In the genomic region with DNA sequence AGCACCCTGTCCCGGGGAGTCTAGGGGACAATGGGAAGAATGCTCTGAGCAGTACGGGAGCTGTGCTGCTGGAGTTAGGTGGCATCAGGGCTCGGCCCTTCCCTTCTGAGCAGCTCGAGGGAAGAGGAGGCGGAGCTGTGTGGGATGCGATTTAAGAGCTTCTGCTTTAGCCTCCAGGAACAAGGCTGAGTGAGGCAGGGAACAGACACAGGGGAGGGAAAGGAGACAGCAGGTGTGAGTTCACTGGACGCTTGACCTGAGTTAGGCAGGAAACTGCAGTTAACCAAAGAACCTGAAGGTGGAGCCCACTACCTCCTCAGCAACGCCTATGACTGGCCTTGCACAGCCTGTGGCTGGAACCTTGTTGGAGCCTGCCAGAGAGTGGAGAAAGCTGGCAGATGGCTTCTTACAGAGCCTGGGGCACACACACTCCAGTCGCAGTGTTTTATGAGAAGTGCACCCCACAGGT, we compare ENCODE assay signal across 8 mouse cellular contexts. TPM values are rescaled to one million over a fixed set of nuclear protein-coding genes. Genes with fewer than 3 reads are reported as not detected.
DNase-seq lines count a peak whose midpoint lies in the region; ATAC-seq and TF ChIP-seq lines count a peak whose summit lies in the region.

No protein-coding gene starts in this region.

- H3K27ac ChIP-seq in embryonic facial prominence, embryonic 14.5 days (replicated peaks; ENCODE audit: low read depth, low read length): no peak overlapping the region
- no peak overlapping the region for H3K27ac ChIP-seq in heart, embryonic 16.5 days (ENCODE audit: low read length)
- no peak overlapping the region for H3K27ac ChIP-seq in liver, embryonic 14.5 days
- no peak overlapping the region for H3K27ac ChIP-seq in neural tube, embryonic 12.5 days
- H3K27ac ChIP-seq in stomach, embryonic 15.5 days: no peak overlapping the region

- H3K4me2 ChIP-seq in embryonic facial prominence, embryonic 14.5 days (ENCODE audit: low read depth, low read length): no peak overlapping the region
- H3K4me2 ChIP-seq in heart, embryonic 16.5 days (ENCODE audit: low read depth, low read length): no peak overlapping the region
- H3K4me2 ChIP-seq in liver, embryonic 14.5 days (ENCODE audit: low read depth): no peak overlapping the region
- peak overlapping the region; percentile 21; the same call in 1 of the 2 replicates for H3K4me2 ChIP-seq in neural tube, embryonic 12.5 days (replicated peaks)
- no peak overlapping the region for H3K4me2 ChIP-seq in stomach, embryonic 15.5 days

- no peak for TF ChIP-seq EP300 in liver, embryonic 14.5 days (IDR thresholded peaks at IDR 0.05; ENCODE audit: low read depth)

- H3K4me3 ChIP-seq in embryonic facial prominence, embryonic 14.5 days (ENCODE audit: low read depth, low read length): no peak overlapping the region
- no peak overlapping the region for H3K4me3 ChIP-seq in heart, embryonic 16.5 days (ENCODE audit: low read length)
- H3K4me3 ChIP-seq in liver, embryonic 14.5 days (ENCODE audit: insufficient read depth in 1 of 2, low read depth in 2 of 2, low read length in 2 of 2): no peak overlapping the region
- H3K4me3 ChIP-seq in neural tube, embryonic 12.5 days: no peak overlapping the region
- H3K4me3 ChIP-seq in stomach, embryonic 15.5 days (replicated peaks): no peak overlapping the region

- peak; percentile 82 for TF ChIP-seq CTCF in liver, embryonic 14.5 days (IDR thresholded peaks at IDR 0.05; ENCODE audit: low read depth)

- H3K27me3 ChIP-seq in embryonic facial prominence, embryonic 14.5 days (replicated peaks; ENCODE audit: control insufficient read depth, insufficient read depth, low read length): no peaks in the 10 kb centered on the region
- no peaks in the 10 kb centered on the region for H3K27me3 ChIP-seq in heart, embryonic 16.5 days (ENCODE audit: control insufficient read depth, insufficient read depth, low read length)
- H3K27me3 ChIP-seq in liver, embryonic 14.5 days (ENCODE audit: control insufficient read depth, insufficient read depth, low read length): no peaks in the 10 kb centered on the region
- H3K27me3 ChIP-seq in neural tube, embryonic 12.5 days (replicated peaks): no peaks in the 10 kb centered on the region
- H3K27me3 ChIP-seq in stomach, embryonic 15.5 days (replicated peaks): no peaks in the 10 kb centered on the region

- 13% methylated on average over 8 of the region's 9 CpGs for WGBS in embryonic facial prominence, embryonic 14.5 days
- WGBS in heart, embryonic 16.5 days: 12% methylated on average over 9 of the region's 9 CpGs
- WGBS in liver, embryonic 14.5 days (ENCODE audit: insufficient replicate concordance): 13% methylated on average over 9 of the region's 9 CpGs
- 11% methylated on average over 9 of the region's 9 CpGs for WGBS in neural tube, embryonic 12.5 days
- 17% methylated on average over 9 of the region's 9 CpGs for WGBS in stomach, embryonic 15.5 days

- no peaks in the 10 kb centered on the region for H3K4me1 ChIP-seq in embryonic facial prominence, embryonic 14.5 days (ENCODE audit: control insufficient read depth, insufficient read depth, low read length)
- H3K4me1 ChIP-seq in heart, embryonic 16.5 days (ENCODE audit: control insufficient read depth, insufficient read depth, low read length): no peaks in the 10 kb centered on the region
- H3K4me1 ChIP-seq in liver, embryonic 14.5 days (replicated peaks; ENCODE audit: control insufficient read depth in 2 of 2, insufficient read depth in 2 of 2, low read length in 1 of 2): no peaks in the 10 kb centered on the region
- peaks cover 8% of the 10 kb centered on the region; the same call in 1 of the 2 replicates for H3K4me1 ChIP-seq in neural tube, embryonic 12.5 days
- no peaks in the 10 kb centered on the region for H3K4me1 ChIP-seq in stomach, embryonic 15.5 days

- peak; percentile 91 for ATAC-seq in embryonic facial prominence, embryonic 14.5 days (ENCODE audit: low read depth)
- peak; percentile 78 for ATAC-seq in heart, embryonic 16.5 days (replicated peaks; ENCODE audit: extremely low read depth, insufficient read depth, low FRiP score)
- no peak for ATAC-seq in liver, embryonic 14.5 days (ENCODE audit: insufficient read depth)
- peak; percentile 83 for ATAC-seq in neural tube, embryonic 12.5 days (ENCODE audit: low FRiP score, low read depth)
- peak; percentile 77; the same call in 1 of the 2 replicates for ATAC-seq in stomach, embryonic 15.5 days (ENCODE audit: insufficient read depth, low FRiP score, low read depth)

- no peak overlapping the region for H3K9ac ChIP-seq in embryonic facial prominence, embryonic 14.5 days (ENCODE audit: low read depth, low read length)
- no peak overlapping the region for H3K9ac ChIP-seq in heart, embryonic 16.5 days (ENCODE audit: low read length)
- H3K9ac ChIP-seq in liver, embryonic 14.5 days (replicated peaks): no peak overlapping the region
- no peak overlapping the region for H3K9ac ChIP-seq in neural tube, embryonic 12.5 days
- no peak overlapping the region for H3K9ac ChIP-seq in stomach, embryonic 15.5 days

- no peaks in the 10 kb centered on the region for H3K9me3 ChIP-seq in embryonic facial prominence, embryonic 14.5 days (ENCODE audit: control insufficient read depth, low read length)
- H3K9me3 ChIP-seq in heart, embryonic 16.5 days (replicated peaks; ENCODE audit: control insufficient read depth, low read length): no peaks in the 10 kb centered on the region
- no peaks in the 10 kb centered on the region for H3K9me3 ChIP-seq in liver, embryonic 14.5 days (ENCODE audit: control insufficient read depth, low read length)
- H3K9me3 ChIP-seq in neural tube, embryonic 12.5 days: no peaks in the 10 kb centered on the region
- no peaks in the 10 kb centered on the region for H3K9me3 ChIP-seq in stomach, embryonic 15.5 days

- peak; percentile 75 for DNase-seq in 416B (ENCODE audit: low read depth)
- DNase-seq in adrenal gland, postnatal 14 days: peak; percentile 92
- peak; percentile 86 for DNase-seq in embryonic facial prominence, embryonic 14.5 days (ENCODE audit: low spot score)
- DNase-seq in kidney, postnatal 14 days: peak; percentile 89
- no peak for DNase-seq in liver, embryonic 14.5 days (ENCODE audit: low read depth in 3 of 3, low spot score in 3 of 3)

- no peaks in the 10 kb centered on the region for H3K36me3 ChIP-seq in embryonic facial prominence, embryonic 14.5 days (ENCODE audit: control insufficient read depth, insufficient read depth, low read length)
- H3K36me3 ChIP-seq in heart, embryonic 16.5 days (ENCODE audit: control insufficient read depth, insufficient read depth): no peaks in the 10 kb centered on the region
- no peaks in the 10 kb centered on the region for H3K36me3 ChIP-seq in liver, embryonic 14.5 days (replicated peaks; ENCODE audit: control insufficient read depth, insufficient read depth, low read depth)
- H3K36me3 ChIP-seq in neural tube, embryonic 12.5 days: no peaks in the 10 kb centered on the region
- no peaks in the 10 kb centered on the region for H3K36me3 ChIP-seq in stomach, embryonic 15.5 days

RNA-seq across cellular contexts. Expression of gene Rsph1, which starts 22.7 kb away (rescaled TPM):
- 6.4 and 6.7 TPM in 2 replicates for total RNA-seq in adrenal gland, postnatal 14 days (2021)
- polyA plus RNA-seq in embryonic facial prominence, embryonic 14.5 days (2014; fragmentation: Nextera tagmentation; extraction: Ambion mirVana): 2.8 and 7.8 TPM in 2 replicates
- 3.5 and 4.0 TPM in 2 replicates for polyA plus RNA-seq in heart, embryonic 16.5 days (2015; fragmentation: Nextera tagmentation; extraction: Ambion mirVana)
- polyA plus RNA-seq in liver, embryonic 14.5 days (2012; rRNA removed): 0.04 and 0.08 TPM in 2 replicates
- 0.14 and 0.22 TPM in 2 replicates for polyA plus RNA-seq in liver, embryonic 14.5 days (2014; fragmentation: Nextera tagmentation; extraction: Ambion mirVana)
- polyA plus RNA-seq in neural tube, embryonic 12.5 days (2016; fragmentation: Nextera tagmentation; extraction: Ambion mirVana): 1.2 and 1.9 TPM in 2 replicates
- 1.6 and 2.1 TPM in 2 replicates for polyA plus RNA-seq in stomach, embryonic 15.5 days (2015; fragmentation: Nextera tagmentation; extraction: Ambion mirVana)

RNA-seq across cellular contexts. Expression of gene Slc37a1, which starts 32.1 kb away (rescaled TPM):
- total RNA-seq in adrenal gland, postnatal 14 days (2021): 6.7 and 13.3 TPM in 2 replicates
- 3.2 TPM in 2 replicates for polyA plus RNA-seq in embryonic facial prominence, embryonic 14.5 days (2014; fragmentation: Nextera tagmentation; extraction: Ambion mirVana)
- polyA plus RNA-seq in heart, embryonic 16.5 days (2015; fragmentation: Nextera tagmentation; extraction: Ambion mirVana): 10.0 and 10.5 TPM in 2 replicates
- 1.9 and 2.3 TPM in 2 replicates for polyA plus RNA-seq in liver, embryonic 14.5 days (2012; rRNA removed)
- polyA plus RNA-seq in liver, embryonic 14.5 days (2014; fragmentation: Nextera tagmentation; extraction: Ambion mirVana): 1.2 and 1.9 TPM in 2 replicates
- polyA plus RNA-seq in neural tube, embryonic 12.5 days (2016; fragmentation: Nextera tagmentation; extraction: Ambion mirVana): 15.9 and 19.4 TPM in 2 replicates
- polyA plus RNA-seq in stomach, embryonic 15.5 days (2015; fragmentation: Nextera tagmentation; extraction: Ambion mirVana): 12.7 and 14.9 TPM in 2 replicates

RNA-seq across cellular contexts. Expression of gene Ubash3a, which starts 46.8 kb away (rescaled TPM):
- 0.63 and 3.1 TPM in 2 replicates for total RNA-seq in adrenal gland, postnatal 14 days (2021)
- 0.25 and 0.56 TPM in 2 replicates for polyA plus RNA-seq in embryonic facial prominence, embryonic 14.5 days (2014; fragmentation: Nextera tagmentation; extraction: Ambion mirVana)
- 3.8 and 8.3 TPM in 2 replicates for polyA plus RNA-seq in heart, embryonic 16.5 days (2015; fragmentation: Nextera tagmentation; extraction: Ambion mirVana)
- polyA plus RNA-seq in liver, embryonic 14.5 days (2012; rRNA removed): 7.7 and 8.4 TPM in 2 replicates
- polyA plus RNA-seq in liver, embryonic 14.5 days (2014; fragmentation: Nextera tagmentation; extraction: Ambion mirVana): 11.8 and 13.8 TPM in 2 replicates
- 0.36 and 0.85 TPM in 2 replicates for polyA plus RNA-seq in neural tube, embryonic 12.5 days (2016; fragmentation: Nextera tagmentation; extraction: Ambion mirVana)
- 0.89 and 1.2 TPM in 2 replicates for polyA plus RNA-seq in stomach, embryonic 15.5 days (2015; fragmentation: Nextera tagmentation; extraction: Ambion mirVana)

RNA-seq across cellular contexts. Expression of gene Tmprss3, which starts 55.7 kb away (rescaled TPM):
- 0.11 TPM in 1 of 2 replicates, not detected in the other for total RNA-seq in adrenal gland, postnatal 14 days (2021)
- polyA plus RNA-seq in embryonic facial prominence, embryonic 14.5 days (2014; fragmentation: Nextera tagmentation; extraction: Ambion mirVana): 0.14 and 0.21 TPM in 2 replicates
- not detected in 2 replicates for polyA plus RNA-seq in heart, embryonic 16.5 days (2015; fragmentation: Nextera tagmentation; extraction: Ambion mirVana)
- polyA plus RNA-seq in liver, embryonic 14.5 days (2012; rRNA removed): 0.27 and 0.39 TPM in 2 replicates
- 0.13 and 0.25 TPM in 2 replicates for polyA plus RNA-seq in liver, embryonic 14.5 days (2014; fragmentation: Nextera tagmentation; extraction: Ambion mirVana)
- not detected in 2 replicates for polyA plus RNA-seq in neural tube, embryonic 12.5 days (2016; fragmentation: Nextera tagmentation; extraction: Ambion mirVana)
- 0.36 and 0.49 TPM in 2 replicates for polyA plus RNA-seq in stomach, embryonic 15.5 days (2015; fragmentation: Nextera tagmentation; extraction: Ambion mirVana)

Comparison
In these comparisons a context has a peak if more than half of its experiments do, and no peak if none do; other contexts are left out.
1. DNase-seq: peak in 416B (single experiment), adrenal gland, postnatal 14 days (single experiment), embryonic facial prominence, embryonic 14.5 days (single experiment) and kidney, postnatal 14 days (single experiment); none in liver, embryonic 14.5 days (0 of 3).